Mouse (Mus musculus) forebrain, embryonic 11.5 days (tissue): ENCODE measurements at regions not wholly inside any gene's neighbourhood (a gene's known extent, or its start where the extent isn't known, plus 50 kb on each side); places are given as distances from the start of the nearest gene placed in this dataset.
"Not testable (repeated sequence)": the region's sequence is repeated elsewhere in the genome, so short reads cannot be mapped to it uniquely, and the experiment has no call there.

Experiments used
- ATAC-seq: fragments of 200-750 bp; cut with Nextera tagmentation; replicated peaks from 2 replicates; pipeline ENCODE4 v1.8.0; 2017; ENCODE audit warnings: moderate TSS enrichment; ENCODE audit not compliant: low FRiP score
- DNase-seq: peaks from one replicate; pipeline ENCODE4 v3.0.0-alpha.2; 2017; ENCODE audit warnings: low spot score
- H3K27ac ChIP-seq: fragments of 300-500 bp; sonication (generic); 2 replicates; pipeline ENCODE4 v1.5.1; 2014; ENCODE audit warnings: low read depth, low read length
- H3K27me3 ChIP-seq: fragments of 300-500 bp; sonication (generic); 2 replicates; pipeline ENCODE4 v1.6.1; 2014; ENCODE audit warnings: mild to moderate bottlenecking, low read length, mixed read lengths; ENCODE audit not compliant: control insufficient read depth, insufficient read depth
- H3K36me3 ChIP-seq: fragments of 300-500 bp; sonication (generic); 2 replicates; pipeline ENCODE4 v1.6.1; 2014; ENCODE audit warnings: mild to moderate bottlenecking, low read length, moderate library complexity, mixed read lengths; ENCODE audit not compliant: control insufficient read depth, insufficient read depth
- H3K4me1 ChIP-seq: fragments of 300-500 bp; sonication (generic); replicated peaks from 2 replicates; pipeline ENCODE4 v1.6.1; 2014; ENCODE audit warnings: low read length, mixed read lengths; ENCODE audit not compliant: control insufficient read depth, insufficient read depth
- H3K4me2 ChIP-seq: fragments of 300-500 bp; sonication (generic); 2 replicates; pipeline ENCODE4 v1.6.1; 2014; ENCODE audit warnings: low read depth, mild to moderate bottlenecking, low read length, moderate library complexity, mixed read lengths; ENCODE audit not compliant: severe bottlenecking
- H3K4me3 ChIP-seq: fragments of 300-500 bp; sonication (generic); 2 replicates; pipeline ENCODE4 v1.5.1; 2014; ENCODE audit warnings: low read depth, low read length
- H3K9ac ChIP-seq: fragments of 300-500 bp; sonication (generic); 2 replicates; pipeline ENCODE4 v1.6.1; 2014; ENCODE audit warnings: low read length
- H3K9me3 ChIP-seq: fragments of 300-500 bp; sonication (generic); 2 replicates; pipeline ENCODE4 v1.6.1; 2016; ENCODE audit warnings: low read length, mixed read lengths; ENCODE audit not compliant: control insufficient read depth
- WGBS: fragments of 180-500 bp; shearing (Covaris S2); extraction: QIAGEN DNeasy Blood & Tissue Kit; methylation state at CpG from one replicate; pipeline ENCODE4 v1.1.7; 2014; 5-methylcytosine and 5-hydroxymethylcytosine counted together

GRCm38 (mm10) chr10:19503846-19504765, 87.6 kb upstream of the Ifngr1 start:
- H3K27me3 ChIP-seq = no peaks in the 10 kb centered on the region
- no peak overlapping the region for H3K4me2 ChIP-seq
- WGBS = 77% methylated on average over 8 of the region's 8 CpGs
- no peak overlapping the region for H3K4me3 ChIP-seq
- H3K27ac ChIP-seq = no peak overlapping the region
- no peaks in the 10 kb centered on the region for H3K4me1 ChIP-seq
- no peaks in the 10 kb centered on the region for H3K36me3 ChIP-seq
- no peaks in the 10 kb centered on the region for H3K9me3 ChIP-seq
- ATAC-seq (no peak), DNase-seq (no peak)
- H3K9ac ChIP-seq = no peak overlapping the region

DNA sequence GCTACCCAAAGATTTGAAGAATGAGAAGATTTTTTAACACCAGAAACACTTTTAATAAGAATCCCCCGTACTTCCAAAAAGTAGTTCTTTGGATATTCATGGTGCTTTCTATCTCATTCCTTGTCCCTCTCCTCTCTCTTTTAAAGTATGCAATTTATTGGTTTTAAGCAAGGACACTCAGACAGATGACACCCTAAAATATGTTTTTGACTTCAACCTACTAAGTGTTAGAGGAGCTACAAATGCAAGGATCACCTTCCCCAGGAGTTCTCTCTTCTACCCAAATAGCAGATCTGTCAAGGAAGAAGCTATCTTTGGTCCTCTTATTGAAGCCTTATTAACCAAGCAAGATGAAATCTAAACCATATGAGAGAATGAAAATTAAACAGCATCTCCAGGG, 86.6 kb upstream of the Ifngr1 start:
- DNase-seq (no peak), ATAC-seq (no peak)
- Histone ChIP-seq H3K36me3 (no peaks in the 10 kb centered on the region), H3K27me3 (no peaks in the 10 kb centered on the region), H3K27ac (no peak overlapping the region), H3K9ac (no peak overlapping the region), H3K4me2 (no peak overlapping the region), H3K4me1 (no peaks in the 10 kb centered on the region; the same call in 1 of the 2 replicates), H3K4me3 (no peak overlapping the region), H3K9me3 (no peaks in the 10 kb centered on the region)
- 96% methylated on average over 1 of the region's 1 CpGs for WGBS

GRCm38 (mm10) chr10:19505979-19506378, 85.8 kb upstream of the Ifngr1 start:
- Histone ChIP-seq H3K4me2 (no peak overlapping the region), H3K9ac (no peak overlapping the region), H3K4me3 (no peak overlapping the region), H3K27me3 (no peaks in the 10 kb centered on the region), H3K9me3 (no peaks in the 10 kb centered on the region), H3K36me3 (no peaks in the 10 kb centered on the region), H3K4me1 (no peaks in the 10 kb centered on the region; the same call in 1 of the 2 replicates), H3K27ac (no peak overlapping the region)
- DNase-seq (no peak), ATAC-seq (no peak)
- WGBS = 88% methylated on average over 6 of the region's 6 CpGs

- DNase-seq = no peak
- no peak overlapping the region for H3K9ac ChIP-seq
- H3K36me3 ChIP-seq = no peaks in the 10 kb centered on the region
- no peaks in the 10 kb centered on the region; the same call in 1 of the 2 replicates for H3K4me1 ChIP-seq
- ATAC-seq = no peak
- H3K4me3 ChIP-seq = no peak overlapping the region
- H3K9me3 ChIP-seq = no peaks in the 10 kb centered on the region
- H3K27me3 ChIP-seq = no peaks in the 10 kb centered on the region
- no peak overlapping the region for H3K4me2 ChIP-seq
- no peak overlapping the region for H3K27ac ChIP-seq
Observed at GRCm38 (mm10) chr10:19506434-19506833, 85.3 kb upstream of the Ifngr1 start.

DNA sequence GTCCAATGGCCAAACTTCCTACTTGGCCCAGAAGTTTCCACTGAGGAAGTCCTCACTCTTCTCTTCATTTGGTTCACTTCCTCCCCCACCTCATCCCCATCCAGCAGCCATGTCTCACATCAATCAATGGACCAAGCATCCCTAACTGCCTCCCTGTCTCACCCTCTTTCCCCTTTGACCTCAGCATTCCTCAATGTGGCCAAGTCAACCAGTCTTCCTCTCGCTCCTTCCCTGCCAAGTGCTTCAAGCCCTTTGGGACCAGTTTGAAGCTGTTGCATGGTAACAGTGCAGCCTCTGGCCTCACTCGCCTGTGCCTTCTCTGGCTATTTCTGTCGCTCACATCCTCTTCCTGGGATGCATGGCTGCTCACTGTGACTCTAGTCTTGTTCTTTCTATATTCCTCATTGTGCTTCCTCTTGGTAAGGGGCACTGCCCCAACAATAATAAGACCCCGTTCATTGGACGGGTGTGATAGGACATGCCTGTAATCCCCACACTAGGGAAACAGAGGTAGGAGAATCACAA, 83.5 kb upstream of the Ifngr1 start:
- Histone ChIP-seq H3K4me1 (no peaks in the 10 kb centered on the region; the same call in 1 of the 2 replicates), H3K27ac (no peak overlapping the region), H3K36me3 (no peaks in the 10 kb centered on the region), H3K9me3 (no peaks in the 10 kb centered on the region), H3K9ac (no peak overlapping the region), H3K4me3 (no peak overlapping the region), H3K27me3 (no peaks in the 10 kb centered on the region), H3K4me2 (no peak overlapping the region)
- DNase-seq (no peak), ATAC-seq (no peak)
- 84% methylated on average over 5 of the region's 5 CpGs for WGBS

DNA sequence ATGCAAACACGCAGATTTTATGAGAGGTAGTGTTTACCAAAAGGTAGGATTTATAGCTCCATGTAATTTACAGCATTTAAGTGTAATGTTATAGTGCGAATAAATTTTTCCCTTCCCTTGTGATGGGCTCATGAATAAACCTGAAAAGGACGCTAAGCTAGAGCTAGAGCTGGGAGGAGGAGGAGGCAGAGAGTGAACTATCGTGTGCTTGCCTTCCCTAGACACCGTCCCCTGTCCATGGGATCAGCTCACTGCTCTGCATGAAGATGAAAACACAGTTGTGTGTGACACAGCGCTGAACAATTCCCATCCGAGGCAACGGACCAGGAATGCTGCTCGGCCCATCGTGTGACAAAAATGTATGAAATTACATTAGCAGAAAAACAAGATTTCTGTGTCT, 81.7 kb upstream of the Ifngr1 start:
- H3K9ac ChIP-seq = no peak overlapping the region
- H3K27me3 ChIP-seq = no peaks in the 10 kb centered on the region
- H3K4me1 ChIP-seq = no peaks in the 10 kb centered on the region; the same call in 1 of the 2 replicates
- WGBS = 75% methylated on average over 10 of the region's 10 CpGs
- no peaks in the 10 kb centered on the region for H3K36me3 ChIP-seq
- H3K27ac ChIP-seq = no peak overlapping the region
- H3K4me3 ChIP-seq = no peak overlapping the region
- no peaks in the 10 kb centered on the region for H3K9me3 ChIP-seq
- H3K4me2 ChIP-seq = no peak overlapping the region
- DNase-seq (no peak), ATAC-seq (no peak)

GRCm38 (mm10) chr10:19514366-19514765, 77.4 kb upstream of the Ifngr1 start:
- not testable (repeated sequence) for H3K4me3 ChIP-seq, H3K9me3 ChIP-seq, H3K36me3 ChIP-seq, H3K4me2 ChIP-seq, H3K4me1 ChIP-seq, H3K27ac ChIP-seq, H3K9ac ChIP-seq, ATAC-seq, DNase-seq, H3K27me3 ChIP-seq

GRCm38 (mm10) chr10:19514837-19515236, 76.9 kb upstream of the Ifngr1 start:
- WGBS = 95% methylated on average over 2 of the region's 2 CpGs
- DNase-seq (no peak), ATAC-seq (no peak)
- Histone ChIP-seq H3K4me3 (no peak overlapping the region), H3K27me3 (no peaks in the 10 kb centered on the region), H3K9ac (no peak overlapping the region), H3K4me1 (no peaks in the 10 kb centered on the region; the same call in 1 of the 2 replicates), H3K36me3 (no peaks in the 10 kb centered on the region), H3K27ac (no peak overlapping the region), H3K9me3 (no peaks in the 10 kb centered on the region), H3K4me2 (no peak overlapping the region)

DNA sequence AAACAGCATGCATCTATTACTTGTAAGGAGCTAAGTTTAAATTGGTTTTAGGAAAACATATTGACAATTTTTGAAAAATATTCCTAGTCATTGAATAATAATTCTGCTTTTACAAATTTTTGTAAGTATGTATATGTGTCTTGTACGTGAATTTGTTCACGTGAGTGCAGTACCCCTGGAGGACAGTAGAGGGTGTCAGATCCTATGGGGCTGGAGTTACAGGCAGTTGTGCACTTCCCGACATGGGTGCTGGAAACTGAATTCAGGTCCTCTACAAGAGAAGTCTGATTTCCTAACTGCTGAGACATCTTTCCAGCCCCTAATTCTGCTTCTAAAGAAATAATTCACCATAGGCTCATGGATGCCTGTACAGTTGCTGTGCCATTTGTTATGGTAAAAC, 75.7 kb upstream of the Ifngr1 start:
- no peak overlapping the region for H3K27ac ChIP-seq
- 94% methylated on average over 3 of the region's 3 CpGs for WGBS
- H3K9ac ChIP-seq = no peak overlapping the region
- no peak overlapping the region for H3K4me3 ChIP-seq
- DNase-seq (no peak), ATAC-seq (no peak)
- no peaks in the 10 kb centered on the region for H3K4me1 ChIP-seq
- H3K4me2 ChIP-seq = no peak overlapping the region
- H3K36me3 ChIP-seq = no peaks in the 10 kb centered on the region
- H3K27me3 ChIP-seq = no peaks in the 10 kb centered on the region
- no peaks in the 10 kb centered on the region for H3K9me3 ChIP-seq
